ENCODE assay signal across 12 mouse cellular contexts in genomic region chr17:89646000-89646399, GRCm38 (mm10).
"Had no signal": no experiment of that assay in that cellular context is flagged by ENCODE, and none has a peak within 500 bp of the region (broad histone marks: within the 10 kb centered on the region; RNA-seq: fewer than 3 reads in every experiment).

No protein-coding gene starts in this region.

- H3K4me1 ChIP-seq: limb, embryonic 13.5 days; liver, embryonic 12.5 days; lung, embryonic 15.5 days; megakaryocyte, embryonic 14.5 days; midbrain, embryonic 15.5 days; neural tube, embryonic 12.5 days had no signal

- ATAC-seq: liver, embryonic 12.5 days; midbrain, embryonic 15.5 days had no signal

- H3K4me2 ChIP-seq: limb, embryonic 13.5 days; liver, embryonic 12.5 days; lung, embryonic 15.5 days; midbrain, embryonic 11.5 days; midbrain, embryonic 15.5 days; neural tube, embryonic 12.5 days had no signal

- DNase-seq: left cerebral cortex, postnatal 4 days; lung, postnatal 14 days; thymus, postnatal 4 days had no signal

- H3K27me3 ChIP-seq: limb, embryonic 13.5 days; liver, embryonic 12.5 days; lung, embryonic 15.5 days; megakaryocyte, embryonic 14.5 days; midbrain, embryonic 15.5 days; neural tube, embryonic 12.5 days had no signal

- H3K4me3 ChIP-seq: limb, embryonic 13.5 days; liver, embryonic 12.5 days; lung, embryonic 15.5 days; megakaryocyte, embryonic 14.5 days; midbrain, embryonic 15.5 days; neural tube, embryonic 12.5 days had no signal

- H3K9me3 ChIP-seq: limb, embryonic 13.5 days; liver, embryonic 12.5 days; lung, embryonic 15.5 days; megakaryocyte, embryonic 14.5 days; midbrain, embryonic 15.5 days; neural tube, embryonic 12.5 days had no signal

- H3K27ac ChIP-seq: limb, embryonic 13.5 days; liver, embryonic 12.5 days; lung, embryonic 15.5 days; macrophage; midbrain, embryonic 15.5 days; neural tube, embryonic 12.5 days; stomach, postnatal 0 days had no signal

- H3K36me3 ChIP-seq: limb, embryonic 13.5 days; liver, embryonic 12.5 days; lung, embryonic 15.5 days; midbrain, embryonic 15.5 days; neural tube, embryonic 12.5 days had no signal

- H3K9ac ChIP-seq: limb, embryonic 13.5 days; liver, embryonic 12.5 days; lung, embryonic 15.5 days; midbrain, embryonic 15.5 days; neural tube, embryonic 12.5 days had no signal
